Mouse (Mus musculus): ENCODE results near the gene 4930548H24Rik. TPM values are rescaled to one million over a fixed set of nuclear protein-coding genes. Genes with fewer than 3 reads are reported as not detected.

4930548H24Rik gene
- total RNA-seq, 2 experiments from 2014 or later: not detected

- no peak for DNase-seq
- intact Hi-C loops (cut with DNase I): no loop called here
These were observed 43.0 kb downstream of the 4930548H24Rik start for GRCm38 (mm10) chr5:31528560-31528959.

- intact Hi-C loops (cut with DNase I): no loop called here
- no peak for DNase-seq
These were observed 49.7 kb downstream of the 4930548H24Rik start for GRCm38 (mm10) chr5:31535228-31535627.

Other genes with a start within 250 kb of the 4930548H24Rik start
- 10 to 100 TPM; 51.1 to 60.0 TPM for gene Nrbp1, start 244.9 kb upstream of the 4930548H24Rik start, total RNA-seq (2021)
- gene Gm9970, start 244.5 kb upstream of the 4930548H24Rik start, total RNA-seq (2021): not detected
- gene Krtcap3, start 234.0 kb upstream of the 4930548H24Rik start, total RNA-seq (2021): 1 to 10 TPM in 1 of 2 experiments, under 1 TPM in 1; 0.81 to 1.6 TPM
- gene Ift172, start 194.6 kb upstream of the 4930548H24Rik start, total RNA-seq (2021): 10 to 100 TPM; 20.3 to 26.3 TPM
- gene Fndc4, start 189.7 kb upstream of the 4930548H24Rik start, total RNA-seq (2021): 1 to 10 TPM in 1 of 2 experiments, under 1 TPM in 1; 0.74 to 1.3 TPM
- gene Gckr, start 188.3 kb upstream of the 4930548H24Rik start, total RNA-seq (2021): not detected
- 10 to 100 TPM in 1 of 2 experiments, 1 to 10 TPM in 1; 9.7 to 13.1 TPM for gene Zfp512, start 33.3 kb upstream of the 4930548H24Rik start, total RNA-seq (2021)
- 10 to 100 TPM; 14.9 to 17.5 TPM for gene Gpn1, start 9.0 kb downstream of the 4930548H24Rik start, total RNA-seq (2021)
- gene Slc4a1ap, start 41.3 kb downstream of the 4930548H24Rik start, total RNA-seq (2021): 10 to 100 TPM; 20.4 to 20.7 TPM
- gene Supt7l, start 42.1 kb downstream of the 4930548H24Rik start, total RNA-seq (2021): 10 to 100 TPM in 1 of 2 experiments, 1 to 10 TPM in 1; 9.0 to 10.3 TPM
- gene Mrpl33, start 111.2 kb downstream of the 4930548H24Rik start, total RNA-seq (2021): 100 to 1,000 TPM; 233 to 261 TPM
- gene Rbks, start 211.9 kb downstream of the 4930548H24Rik start, total RNA-seq (2021): 1 to 10 TPM; 3.3 to 3.9 TPM
- gene Babam2, start 211.9 kb downstream of the 4930548H24Rik start, total RNA-seq (2021): 10 to 100 TPM; 24.9 to 30.9 TPM